Mouse (Mus musculus) c-Kit-positive CD71-positive TER-119-positive erythroid progenitor cells, embryonic 14.5 days (primary cell): ENCODE results near the gene Klk5.

ENCODE experiments used
- DNase-seq: peaks from one replicate; pipeline ENCODE4 v3.0.0-alpha.2; 2013; ENCODE audit warnings: low spot score

Gene Klk5

GRCm38 (mm10) chr7:43841701-43842100, at the start of gene Klk5:
Klk5 (plus strand) TSS chr7:43841971.
- no peak for DNase-seq

GRCm38 (mm10) chr7:43796355-43796754, 45.4 kb upstream of the Klk5 start:
- no peak for DNase-seq

GRCm38 (mm10) chr7:43797333-43797769, 44.4 kb upstream of the Klk5 start, which contains the start of gene Klk8:
Klk8 (plus strand) TSS chr7:43797577.
- no peak for DNase-seq

- no peak for DNase-seq
Observed at GRCm38 (mm10) chr7:43797844-43798462, 43.8 kb upstream of the Klk5 start.

GRCm38 (mm10) chr7:43799876-43800275, 41.9 kb upstream of the Klk5 start:
- DNase-seq = no peak

GRCm38 (mm10) chr7:43810994-43811393, 30.8 kb upstream of the Klk5 start, which contains the start of gene Klk7:
Klk7 (plus strand) TSS chr7:43811294.
- no peak for DNase-seq

GRCm38 (mm10) chr7:43815211-43815610, 26.6 kb upstream of the Klk5 start:
- no peak for DNase-seq

GRCm38 (mm10) chr7:43816746-43817145, 25.0 kb upstream of the Klk5 start:
- DNase-seq = no peak

- DNase-seq = no peak
Observed at GRCm38 (mm10) chr7:43821581-43821980, 20.2 kb upstream of the Klk5 start.

GRCm38 (mm10) chr7:43824199-43824598, 17.6 kb upstream of the Klk5 start, which contains the start of gene Klk6:
Klk6 (plus strand) TSS chr7:43824499.
- no peak for DNase-seq

- DNase-seq = no peak
Observed at GRCm38 (mm10) chr7:43826056-43826455, 15.7 kb upstream of the Klk5 start.

GRCm38 (mm10) chr7:43827706-43828105, 14.1 kb upstream of the Klk5 start:
- DNase-seq = no peak

- no peak for DNase-seq
Observed at GRCm38 (mm10) chr7:43829006-43829405, 12.8 kb upstream of the Klk5 start.

GRCm38 (mm10) chr7:43843801-43844200, 2.0 kb downstream of the Klk5 start:
- DNase-seq = no peak

GRCm38 (mm10) chr7:43851616-43852015, 9.8 kb downstream of the Klk5 start:
- DNase-seq = no peak

GRCm38 (mm10) chr7:43854642-43855380, 13.0 kb downstream of the Klk5 start:
- DNase-seq = no peak

GRCm38 (mm10) chr7:43855709-43856108, 13.9 kb downstream of the Klk5 start:
- no peak for DNase-seq

- no peak for DNase-seq
Observed at GRCm38 (mm10) chr7:43856307-43856706, 14.5 kb downstream of the Klk5 start.

GRCm38 (mm10) chr7:43857501-43857900, 15.7 kb downstream of the Klk5 start:
- no peak for DNase-seq

- DNase-seq = no peak
Observed at GRCm38 (mm10) chr7:43860411-43860810, 18.6 kb downstream of the Klk5 start.

GRCm38 (mm10) chr7:43873237-43873636, 31.5 kb downstream of the Klk5 start:
- peak; percentile 22 for DNase-seq

- DNase-seq = no peak
Observed at GRCm38 (mm10) chr7:43873674-43874073, 31.9 kb downstream of the Klk5 start.

GRCm38 (mm10) chr7:43874868-43875375, 33.2 kb downstream of the Klk5 start:
- DNase-seq = no peak
